Comparison of ENCODE assay signal across 9 mouse cellular contexts in genomic region chr17:56251136-56251829, GRCm38 (mm10). TPM values are rescaled to one million over a fixed set of nuclear protein-coding genes. Genes with fewer than 3 reads are reported as not detected.
DNase-seq lines count a peak whose midpoint lies in the region; ATAC-seq and TF ChIP-seq lines count a peak whose summit lies in the region.
"Had no signal": no experiment of that assay in that cellular context is flagged by ENCODE, and none has a peak within 500 bp of the region (broad histone marks: within the 10 kb centered on the region; RNA-seq: fewer than 3 reads in every experiment).

No protein-coding gene starts in this region.

- peak; percentile 67 for DNase-seq in kidney, adult 11 months
- DNase-seq in left cerebral cortex, postnatal 4 days = peak; percentile 77
- peak; percentile 84 for DNase-seq in midbrain, embryonic 14.5 days
- peak; percentile 53 to 64 for DNase-seq in spleen, postnatal 14 days (ENCODE audit: low spot score in 2 of 2)

- H3K9ac ChIP-seq in kidney, embryonic 16.5 days (replicated peaks; ENCODE audit: low read length) = no peak overlapping the region
- H3K9ac ChIP-seq in forebrain, embryonic 16.5 days (replicated peaks; ENCODE audit: low read depth, low read length) = no peak overlapping the region; the same call in 1 of the 2 replicates
- 0 out of 2 replicates have a peak overlapping the region, but pooled peaks have one; percentile 12 for H3K9ac ChIP-seq in midbrain, embryonic 14.5 days (replicated peaks; ENCODE audit: low read length)
- H3K9ac ChIP-seq: embryonic facial prominence, embryonic 13.5 days had no signal

- WGBS in kidney, embryonic 16.5 days = 27% methylated on average over 6 of the region's 6 CpGs
- under 1% methylated on average over 6 of the region's 6 CpGs for WGBS in bone marrow, adult 2 months
- WGBS in forebrain, embryonic 16.5 days = 18% methylated on average over 6 of the region's 6 CpGs
- WGBS in midbrain, embryonic 14.5 days = 25% methylated on average over 6 of the region's 6 CpGs

- intact Hi-C loops in left cerebral cortex, postnatal 4 days (cut with DNase I) = loop anchor here (5.0 kb wide), 2 partner anchors 49 to 124 kb away; no protein-coding TSS in a partner anchor

- TF ChIP-seq CTCF in bone marrow, adult 2 months (IDR thresholded peaks at IDR 0.05; ENCODE audit: control insufficient read depth, insufficient read depth, low read length) = peak; percentile 61

- no peaks in the 10 kb centered on the region for H3K36me3 ChIP-seq in kidney, embryonic 16.5 days (ENCODE audit: insufficient read depth, low read length)
- H3K36me3 ChIP-seq in forebrain, embryonic 16.5 days (ENCODE audit: control insufficient read depth, insufficient read depth) = no peaks in the 10 kb centered on the region
- no peaks in the 10 kb centered on the region for H3K36me3 ChIP-seq in midbrain, embryonic 14.5 days (ENCODE audit: control insufficient read depth, insufficient read depth, low read length)
- H3K36me3 ChIP-seq: embryonic facial prominence, embryonic 13.5 days had no signal

- H3K4me3 ChIP-seq in kidney, embryonic 16.5 days (ENCODE audit: low read length) = no peak overlapping the region
- no peak overlapping the region for H3K4me3 ChIP-seq in bone marrow, adult 2 months (replicated peaks; ENCODE audit: control insufficient read depth, low read depth, low read length)
- no peak overlapping the region for H3K4me3 ChIP-seq in forebrain, embryonic 16.5 days (replicated peaks; ENCODE audit: low read length)
- no peak overlapping the region for H3K4me3 ChIP-seq in midbrain, embryonic 14.5 days (replicated peaks; ENCODE audit: low read depth, low read length)
- H3K4me3 ChIP-seq: embryonic facial prominence, embryonic 13.5 days had no signal

- TF ChIP-seq POLR2A in bone marrow, adult 2 months (IDR thresholded peaks at IDR 0.05; ENCODE audit: borderline replicate concordance, control insufficient read depth, low read depth, low read length) = no peak

- no peaks in the 10 kb centered on the region for H3K9me3 ChIP-seq in kidney, embryonic 16.5 days (ENCODE audit: low read length)
- H3K9me3 ChIP-seq in forebrain, embryonic 16.5 days (ENCODE audit: control insufficient read depth, low read length) = no peaks in the 10 kb centered on the region
- no peaks in the 10 kb centered on the region for H3K9me3 ChIP-seq in midbrain, embryonic 14.5 days (ENCODE audit: control insufficient read depth, low read length)
- H3K9me3 ChIP-seq: embryonic facial prominence, embryonic 13.5 days had no signal

- H3K27ac ChIP-seq in kidney, embryonic 16.5 days (ENCODE audit: low read length) = no peak overlapping the region
- H3K27ac ChIP-seq in bone marrow, adult 2 months (ENCODE audit: control insufficient read depth, insufficient read depth, low read depth, low read length, poor library complexity) = no peak overlapping the region
- peak overlapping the region; percentile 78 for H3K27ac ChIP-seq in forebrain, embryonic 16.5 days (ENCODE audit: low read length)
- H3K27ac ChIP-seq in midbrain, embryonic 14.5 days (replicated peaks; ENCODE audit: low read depth, low read length) = peak overlapping the region; percentile 78
- H3K27ac ChIP-seq: embryonic facial prominence, embryonic 13.5 days had no signal

- no peak for ATAC-seq in kidney, embryonic 16.5 days (ENCODE audit: low FRiP score, low TSS enrichment)
- ATAC-seq in forebrain, embryonic 16.5 days = peak; percentile 48
- ATAC-seq in inflammation-experienced regulatory T-cells, adult 6 months = peak; percentile 28
- ATAC-seq in midbrain, embryonic 14.5 days (ENCODE audit: low FRiP score, low TSS enrichment) = peak; percentile 55; the same call in 1 of the 2 replicates

- H3K4me2 ChIP-seq in kidney, embryonic 16.5 days (replicated peaks; ENCODE audit: low read depth, low read length) = no peak overlapping the region
- peak overlapping the region; percentile 29 for H3K4me2 ChIP-seq in forebrain, embryonic 16.5 days (ENCODE audit: low read length)
- peak overlapping the region; percentile 34 for H3K4me2 ChIP-seq in midbrain, embryonic 14.5 days (ENCODE audit: low read length)
- H3K4me2 ChIP-seq: embryonic facial prominence, embryonic 13.5 days had no signal

- peaks cover 8% of the 10 kb centered on the region for H3K4me1 ChIP-seq in kidney, embryonic 16.5 days (ENCODE audit: insufficient read depth, low read length)
- no peaks in the 10 kb centered on the region for H3K4me1 ChIP-seq in bone marrow, adult 2 months (ENCODE audit: control insufficient read depth, insufficient read depth, low read length)
- peaks cover 13% of the 10 kb centered on the region for H3K4me1 ChIP-seq in forebrain, embryonic 16.5 days (replicated peaks; ENCODE audit: control insufficient read depth, insufficient read depth, low read length)
- peaks cover 8% of the 10 kb centered on the region for H3K4me1 ChIP-seq in midbrain, embryonic 14.5 days (ENCODE audit: control insufficient read depth, insufficient read depth, low read length)

- no peaks in the 10 kb centered on the region for H3K27me3 ChIP-seq in kidney, embryonic 16.5 days (ENCODE audit: insufficient read depth, low read length)
- H3K27me3 ChIP-seq in forebrain, embryonic 16.5 days (replicated peaks; ENCODE audit: control insufficient read depth, insufficient read depth, low read length) = no peaks in the 10 kb centered on the region
- H3K27me3 ChIP-seq in midbrain, embryonic 14.5 days (ENCODE audit: control insufficient read depth, insufficient read depth, low read length) = no peaks in the 10 kb centered on the region
- H3K27me3 ChIP-seq: embryonic facial prominence, embryonic 13.5 days had no signal

RNA-seq across cellular contexts. Expression of gene Fem1a, which starts 5.3 kb away (rescaled TPM):
- polyA plus RNA-seq in kidney, embryonic 16.5 days (2015; fragmentation: Nextera tagmentation; extraction: Ambion mirVana) = 14.6 and 15.8 TPM in 2 replicates
- polyA plus RNA-seq in bone marrow, adult 2 months (2011; ENCODE audit: insufficient read depth, insufficient read length, low replicate concordance, missing spikeins) = 6.9 and 10.8 TPM in 2 replicates
- polyA plus RNA-seq in forebrain, embryonic 16.5 days (2015; fragmentation: Nextera tagmentation; extraction: Ambion mirVana) = 23.4 and 24.5 TPM in 2 replicates
- polyA plus RNA-seq in inflammation-experienced regulatory T-cells, adult 6 months (2017; shearing (Covaris generic)) = 1 to 10 TPM; 4.9 to 6.2 (median 6.1) TPM
- 10 to 100 TPM; 41.4 to 45.7 TPM for total RNA-seq in left cerebral cortex, postnatal 4 days (2021)
- polyA plus RNA-seq in midbrain, embryonic 14.5 days (2014; fragmentation: Nextera tagmentation; extraction: Ambion mirVana) = 16.9 and 21.4 TPM in 2 replicates

RNA-seq across cellular contexts. Expression of gene Ticam1, which starts 25.3 kb away (rescaled TPM):
- 7.3 and 10.3 TPM in 2 replicates for polyA plus RNA-seq in kidney, embryonic 16.5 days (2015; fragmentation: Nextera tagmentation; extraction: Ambion mirVana)
- polyA plus RNA-seq in bone marrow, adult 2 months (2011; ENCODE audit: insufficient read depth, insufficient read length, low replicate concordance, missing spikeins) = 2.4 and 5.9 TPM in 2 replicates
- polyA plus RNA-seq in forebrain, embryonic 16.5 days (2015; fragmentation: Nextera tagmentation; extraction: Ambion mirVana) = 1.6 and 1.9 TPM in 2 replicates
- 10 to 100 TPM in 1 of 3 experiments, 1 to 10 TPM in 2; 8.1 to 11.5 (median 8.7) TPM for polyA plus RNA-seq in inflammation-experienced regulatory T-cells, adult 6 months (2017; shearing (Covaris generic))
- 1 to 10 TPM; 3.4 to 3.7 TPM for total RNA-seq in left cerebral cortex, postnatal 4 days (2021)
- 0.78 and 1.6 TPM in 2 replicates for polyA plus RNA-seq in midbrain, embryonic 14.5 days (2014; fragmentation: Nextera tagmentation; extraction: Ambion mirVana)

RNA-seq across cellular contexts. Expression of gene Dpp9, which starts 32.6 kb away (rescaled TPM):
- polyA plus RNA-seq in kidney, embryonic 16.5 days (2015; fragmentation: Nextera tagmentation; extraction: Ambion mirVana) = 45.0 and 46.2 TPM in 2 replicates
- 8.4 and 8.9 TPM in 2 replicates for polyA plus RNA-seq in bone marrow, adult 2 months (2011; ENCODE audit: insufficient read depth, insufficient read length, low replicate concordance, missing spikeins)
- 32.1 and 32.3 TPM in 2 replicates for polyA plus RNA-seq in forebrain, embryonic 16.5 days (2015; fragmentation: Nextera tagmentation; extraction: Ambion mirVana)
- polyA plus RNA-seq in inflammation-experienced regulatory T-cells, adult 6 months (2017; shearing (Covaris generic)) = 10 to 100 TPM; 13.6 to 17.5 (median 14.5) TPM
- 10 to 100 TPM; 48.9 to 50.2 TPM for total RNA-seq in left cerebral cortex, postnatal 4 days (2021)
- polyA plus RNA-seq in midbrain, embryonic 14.5 days (2014; fragmentation: Nextera tagmentation; extraction: Ambion mirVana) = 22.3 and 26.7 TPM in 2 replicates

RNA-seq across cellular contexts. Expression of gene Plin3, which starts 41.4 kb away (rescaled TPM):
- polyA plus RNA-seq in kidney, embryonic 16.5 days (2015; fragmentation: Nextera tagmentation; extraction: Ambion mirVana) = 87.5 and 106 TPM in 2 replicates
- polyA plus RNA-seq in bone marrow, adult 2 months (2011; ENCODE audit: insufficient read depth, insufficient read length, low replicate concordance, missing spikeins) = 10.9 and 29.6 TPM in 2 replicates
- polyA plus RNA-seq in forebrain, embryonic 16.5 days (2015; fragmentation: Nextera tagmentation; extraction: Ambion mirVana) = 9.3 and 12.6 TPM in 2 replicates
- 10 to 100 TPM; 25.6 to 28.7 (median 25.6) TPM for polyA plus RNA-seq in inflammation-experienced regulatory T-cells, adult 6 months (2017; shearing (Covaris generic))
- total RNA-seq in left cerebral cortex, postnatal 4 days (2021) = 1 to 10 TPM; 4.5 to 6.1 TPM
- polyA plus RNA-seq in midbrain, embryonic 14.5 days (2014; fragmentation: Nextera tagmentation; extraction: Ambion mirVana) = 6.4 and 11.6 TPM in 2 replicates

RNA-seq across cellular contexts. Expression of gene Arrdc5, which starts 48.8 kb away (rescaled TPM):
- not detected in 2 replicates for polyA plus RNA-seq in kidney, embryonic 16.5 days (2015; fragmentation: Nextera tagmentation; extraction: Ambion mirVana)
- polyA plus RNA-seq in bone marrow, adult 2 months (2011; ENCODE audit: insufficient read depth, insufficient read length, low replicate concordance, missing spikeins) = not detected in 2 replicates
- not detected in 2 replicates for polyA plus RNA-seq in forebrain, embryonic 16.5 days (2015; fragmentation: Nextera tagmentation; extraction: Ambion mirVana)
- not detected for polyA plus RNA-seq in inflammation-experienced regulatory T-cells, adult 6 months (2017; shearing (Covaris generic))
- not detected for total RNA-seq in left cerebral cortex, postnatal 4 days (2021)
- not detected in 2 replicates for polyA plus RNA-seq in midbrain, embryonic 14.5 days (2014; fragmentation: Nextera tagmentation; extraction: Ambion mirVana)
- polyA plus RNA-seq: embryonic facial prominence, embryonic 13.5 days had no signal

Comparison
In these comparisons a context has a peak if more than half of its experiments do, and no peak if none do; other contexts are left out.
1. H3K27ac ChIP-seq: peak in forebrain, embryonic 16.5 days (single experiment) and midbrain, embryonic 14.5 days (single experiment); none in kidney, embryonic 16.5 days (single experiment) and bone marrow, adult 2 months (single experiment).
2. Peak in every context shown above with its lines, with median percentiles within 50 percentile points of each other: DNase-seq.